Mouse (Mus musculus): ENCODE results near the gene Foxc1. TPM values are rescaled to one million over a fixed set of nuclear protein-coding genes. Genes with fewer than 3 reads are reported as not detected.

The Foxc1 gene
- polyA plus RNA-seq, 1 experiment from 2014 or later: 0.77 TPM

GRCm38 (mm10) chr13:31849258-31849971, 43.0 kb downstream of the Foxc1 start:
- Histone ChIP-seq H3K27me3 (ENCODE audit: control insufficient read depth, insufficient read depth, low read length) (no peaks in the 10 kb centered on the region), H3K27ac (ENCODE audit: low read length) (no peak overlapping the region), H3K4me2 (ENCODE audit: low read depth, low read length) (no peak overlapping the region), H3K36me3 (ENCODE audit: control insufficient read depth, insufficient read depth) (no peaks in the 10 kb centered on the region), H3K4me1 (ENCODE audit: control insufficient read depth, insufficient read depth, low read length) (no peaks in the 10 kb centered on the region), H3K9me3 (replicated peaks; ENCODE audit: control insufficient read depth, low read length) (no peaks in the 10 kb centered on the region), H3K9ac (ENCODE audit: low read length) (no peak overlapping the region), H3K4me3 (ENCODE audit: low read length) (no peak overlapping the region)
- ATAC-seq (replicated peaks; ENCODE audit: extremely low read depth, insufficient read depth, low FRiP score): no peak
- WGBS: 51% methylated on average over 5 of the region's 5 CpGs

DNA sequence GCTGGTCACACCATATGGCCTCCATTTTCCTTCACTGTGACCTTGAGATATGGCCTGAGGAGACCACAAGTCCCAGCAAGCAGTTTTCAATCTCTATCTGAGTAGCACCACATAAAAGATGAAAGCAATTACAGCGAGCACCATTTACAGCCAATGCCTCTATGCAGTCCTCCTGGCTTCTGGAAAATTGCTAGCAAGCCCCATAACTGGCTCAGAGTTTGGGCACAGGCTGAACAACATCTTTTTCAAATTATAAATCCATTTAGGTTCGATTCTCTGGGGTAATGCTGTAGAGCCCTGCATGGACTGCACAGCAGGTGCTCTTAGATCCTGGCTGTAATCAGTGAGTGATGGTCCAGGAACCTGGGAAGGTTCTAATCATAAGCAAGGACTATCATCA, 47.1 kb downstream of the Foxc1 start:
- no peaks in the 10 kb centered on the region for H3K4me1 ChIP-seq (ENCODE audit: control insufficient read depth, insufficient read depth, low read length)
- H3K4me2 ChIP-seq (ENCODE audit: low read depth, low read length): no peak overlapping the region
- H3K9ac ChIP-seq (ENCODE audit: low read length): no peak overlapping the region
- WGBS: 69% methylated on average over 2 of the region's 2 CpGs
- no peak for ATAC-seq (replicated peaks; ENCODE audit: extremely low read depth, insufficient read depth, low FRiP score)
- H3K36me3 ChIP-seq (ENCODE audit: control insufficient read depth, insufficient read depth): no peaks in the 10 kb centered on the region
- H3K27me3 ChIP-seq (ENCODE audit: control insufficient read depth, insufficient read depth, low read length): no peaks in the 10 kb centered on the region
- no peaks in the 10 kb centered on the region for H3K9me3 ChIP-seq (replicated peaks; ENCODE audit: control insufficient read depth, low read length)
- H3K27ac ChIP-seq (ENCODE audit: low read length): no peak overlapping the region
- no peak overlapping the region for H3K4me3 ChIP-seq (ENCODE audit: low read length)

DNA sequence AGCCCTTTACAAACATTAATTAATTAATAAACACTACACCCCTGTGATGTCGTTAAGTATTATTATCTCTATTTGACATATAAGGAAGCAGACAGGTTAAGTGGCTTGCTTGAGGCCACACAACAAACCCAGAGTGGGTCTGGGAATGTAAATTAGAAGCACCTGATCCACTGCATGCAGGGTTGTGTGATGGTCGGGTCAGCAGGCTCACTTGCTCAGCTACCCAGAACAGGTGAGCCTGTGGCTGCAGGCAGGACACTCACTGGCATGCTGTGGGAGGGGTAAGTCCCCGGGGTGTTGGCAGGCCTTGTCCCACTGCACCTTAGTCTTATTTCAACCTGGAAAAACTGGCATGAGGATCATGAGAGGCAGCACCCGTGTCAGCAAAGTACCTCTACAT, 47.6 kb downstream of the Foxc1 start:
- Histone ChIP-seq H3K4me1 (ENCODE audit: control insufficient read depth, insufficient read depth, low read length) (no peaks in the 10 kb centered on the region), H3K9ac (ENCODE audit: low read length) (no peak overlapping the region), H3K27me3 (ENCODE audit: control insufficient read depth, insufficient read depth, low read length) (no peaks in the 10 kb centered on the region), H3K36me3 (ENCODE audit: control insufficient read depth, insufficient read depth) (no peaks in the 10 kb centered on the region), H3K27ac (ENCODE audit: low read length) (no peak overlapping the region), H3K4me2 (ENCODE audit: low read depth, low read length) (no peak overlapping the region), H3K9me3 (replicated peaks; ENCODE audit: control insufficient read depth, low read length) (no peaks in the 10 kb centered on the region), H3K4me3 (ENCODE audit: low read length) (no peak overlapping the region)
- ATAC-seq (replicated peaks; ENCODE audit: extremely low read depth, insufficient read depth, low FRiP score): no peak
- 64% methylated on average over 4 of the region's 4 CpGs for WGBS

- H3K4me3 ChIP-seq (ENCODE audit: low read length): no peak overlapping the region
- no peak for ATAC-seq (replicated peaks; ENCODE audit: extremely low read depth, insufficient read depth, low FRiP score)
- H3K4me1 ChIP-seq (ENCODE audit: control insufficient read depth, insufficient read depth, low read length): no peaks in the 10 kb centered on the region
- 70% methylated on average over 5 of the region's 5 CpGs for WGBS
- H3K9ac ChIP-seq (ENCODE audit: low read length): no peak overlapping the region
- H3K36me3 ChIP-seq (ENCODE audit: control insufficient read depth, insufficient read depth): no peaks in the 10 kb centered on the region
- no peak overlapping the region for H3K4me2 ChIP-seq (ENCODE audit: low read depth, low read length)
- no peak overlapping the region for H3K27ac ChIP-seq (ENCODE audit: low read length)
- no peaks in the 10 kb centered on the region for H3K9me3 ChIP-seq (replicated peaks; ENCODE audit: control insufficient read depth, low read length)
- no peaks in the 10 kb centered on the region for H3K27me3 ChIP-seq (ENCODE audit: control insufficient read depth, insufficient read depth, low read length)
Observed at GRCm38 (mm10) chr13:31860200-31860599, 53.8 kb downstream of the Foxc1 start.

Other genes with a start within 250 kb of the Foxc1 start
- gene A530084C06Rik, start 247.3 kb upstream of the Foxc1 start, polyA plus RNA-seq (2015; fragmentation: Nextera tagmentation; extraction: Ambion mirVana): not detected in 2 replicates
- gene Foxf2, start 180.8 kb upstream of the Foxc1 start, polyA plus RNA-seq (2015; fragmentation: Nextera tagmentation; extraction: Ambion mirVana): 0.22 and 1.6 TPM in 2 replicates